Mouse (Mus musculus): Measurements from ENCODE around the gene Cyb5r1. TPM values are rescaled to one million over a fixed set of nuclear protein-coding genes. Genes with fewer than 3 reads are reported as not detected.

The Cyb5r1 gene
- total RNA-seq, 1 experiment from 2014 or later, result 23.4 TPM

DNA sequence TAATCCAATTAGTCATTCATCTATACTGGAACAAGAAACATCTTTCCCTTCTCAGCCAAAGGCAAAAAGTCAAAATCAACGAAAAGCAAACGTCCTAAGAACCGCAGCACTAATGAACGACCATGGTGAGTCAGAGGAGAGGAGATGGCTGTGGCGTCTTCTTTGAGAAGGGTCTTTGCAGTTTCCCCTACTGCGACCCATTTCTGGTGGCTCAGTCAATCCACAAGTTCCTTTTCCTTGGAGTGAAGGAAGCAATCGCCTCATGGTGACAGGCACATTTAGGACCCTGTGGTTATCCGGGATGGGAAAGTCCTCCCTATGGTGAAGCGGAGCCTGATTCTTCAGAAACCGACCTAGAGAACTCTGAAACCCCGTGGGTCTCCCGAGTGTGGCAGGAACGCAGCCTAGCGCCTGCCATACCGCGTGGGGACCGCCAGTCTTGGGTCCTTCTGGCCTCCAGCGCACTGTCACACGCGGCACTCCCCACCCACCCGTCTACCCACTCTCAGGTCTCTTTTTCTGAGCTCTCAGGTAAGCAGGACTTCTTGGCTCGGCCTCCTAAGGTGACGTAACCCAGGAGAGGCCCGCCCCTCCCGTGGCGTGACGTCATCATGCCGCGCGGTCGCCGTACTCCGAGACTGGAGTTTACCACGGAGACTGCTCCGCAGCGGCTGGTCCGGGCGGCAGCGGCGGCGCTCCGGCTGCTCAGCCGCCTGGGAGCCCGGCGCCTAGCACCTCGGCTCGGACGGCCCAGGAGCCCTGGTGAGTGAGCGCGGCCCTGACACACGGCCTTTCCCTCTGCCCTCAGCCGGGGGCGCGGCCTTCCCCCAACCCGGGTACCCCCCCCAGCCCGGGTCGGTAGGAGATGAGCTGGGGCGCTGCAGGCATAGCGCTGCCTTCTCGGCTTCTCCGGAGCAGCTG, 49.8 kb downstream of the Cyb5r1 start, which contains the start of gene Klhl12:
Klhl12 (plus strand) TSS at position 628 of the 921 bp plus-strand sequence.
- peak; percentile 76 for ATAC-seq (replicated peaks; ENCODE audit: low read depth, poor library complexity, severe bottlenecking)

DNA sequence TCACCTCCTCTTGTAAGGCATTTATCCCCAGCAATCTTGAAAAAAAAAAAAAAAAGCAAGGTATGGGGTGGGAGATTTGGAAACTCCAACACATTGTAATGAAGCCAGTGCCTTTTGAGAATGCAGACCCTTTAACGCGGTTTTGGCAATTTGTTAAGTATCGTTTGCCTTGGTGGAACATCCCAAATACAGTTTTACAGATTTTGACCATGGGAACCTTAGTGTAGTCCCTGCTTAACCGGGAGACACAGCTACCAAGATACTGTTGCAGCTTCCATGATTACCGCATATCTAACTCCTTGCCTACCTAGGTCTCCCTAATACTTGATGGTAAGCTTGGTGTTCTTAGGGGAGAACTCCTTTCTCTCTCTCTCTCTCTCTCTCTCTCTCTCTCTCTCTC, 50.7 kb downstream of the Cyb5r1 start:
- ATAC-seq (replicated peaks; ENCODE audit: low read depth, poor library complexity, severe bottlenecking), result no peak

DNA sequence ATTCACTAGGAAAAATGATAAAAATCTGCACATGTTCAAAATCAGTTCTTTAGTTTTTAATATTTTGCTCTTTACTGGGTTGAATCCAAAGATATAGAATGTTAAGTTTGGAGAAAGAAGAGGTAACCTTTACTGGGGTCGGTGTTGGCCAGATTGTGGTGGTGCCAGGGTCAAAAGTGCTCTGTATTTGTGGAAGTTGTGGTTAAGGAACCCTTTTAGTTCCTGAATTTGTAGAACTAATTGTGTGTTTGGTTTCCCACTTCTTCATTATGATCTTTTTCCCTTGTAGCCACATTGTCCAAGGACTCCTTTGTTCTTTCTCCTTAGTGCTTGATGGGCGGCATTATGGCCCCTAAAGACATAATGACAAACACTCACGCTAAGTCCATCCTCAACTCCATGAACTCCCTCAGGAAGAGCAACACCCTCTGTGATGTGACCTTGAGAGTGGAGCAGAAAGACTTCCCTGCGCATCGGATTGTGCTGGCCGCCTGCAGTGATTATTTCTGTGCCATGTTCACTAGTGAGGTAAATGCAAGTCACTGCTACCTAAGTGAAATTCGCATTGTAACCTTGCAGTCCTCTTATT, 52.9 kb downstream of the Cyb5r1 start:
- 0 out of 2 replicates have a peak, but pooled peaks have one; percentile 18 for ATAC-seq (replicated peaks; ENCODE audit: low read depth, poor library complexity, severe bottlenecking)

DNA sequence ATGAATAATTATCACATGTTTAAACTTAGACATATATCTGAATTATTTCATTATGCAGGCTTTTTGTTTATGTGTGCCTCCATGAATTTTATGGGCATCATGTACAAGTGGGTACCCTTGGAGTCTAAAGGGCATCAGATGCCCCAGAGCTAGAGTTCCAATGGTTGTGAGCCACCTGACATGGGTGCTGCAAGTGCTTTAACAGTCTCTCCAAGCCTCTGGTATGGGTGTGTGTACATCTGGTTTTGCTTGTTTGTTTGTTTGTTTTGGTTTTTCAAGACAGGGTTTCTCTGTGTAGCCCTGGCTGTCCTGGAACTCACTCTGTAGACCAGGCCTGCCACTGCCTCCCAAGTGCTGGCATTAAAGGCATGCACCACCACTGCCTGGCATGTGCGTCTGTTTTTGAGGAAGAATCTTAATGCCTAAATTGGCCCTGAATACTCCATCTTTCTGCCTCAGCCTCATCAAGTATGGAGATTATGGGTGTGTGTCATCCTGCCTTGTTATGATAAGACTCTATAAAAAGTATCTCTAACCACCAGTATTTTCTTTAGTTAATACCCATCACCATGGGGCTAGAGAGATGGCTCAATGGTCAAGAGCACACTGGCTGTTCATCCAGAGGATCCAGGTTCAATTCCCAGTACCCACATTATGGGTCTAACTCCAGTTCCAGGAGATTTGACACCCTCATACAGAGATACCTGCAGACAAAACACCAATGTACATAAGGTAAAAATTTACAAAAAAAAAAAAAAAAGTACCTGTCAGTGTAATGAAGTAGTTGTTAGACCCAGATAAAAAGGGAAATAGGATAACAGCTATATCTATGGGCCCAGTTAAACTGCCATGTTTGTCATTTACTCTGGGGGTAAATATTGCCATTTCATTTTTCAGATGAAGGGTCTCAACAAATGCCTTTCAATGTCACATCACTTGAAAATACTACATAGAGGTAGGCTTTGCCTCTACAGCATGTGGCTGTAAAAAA, 55.2 kb downstream of the Cyb5r1 start:
- ATAC-seq (replicated peaks; ENCODE audit: low read depth, poor library complexity, severe bottlenecking), result no peak; the same call in 1 of the 2 replicates

Other genes with a start within 250 kb of the Cyb5r1 start
- gene Chil1, start 223.4 kb upstream of the Cyb5r1 start, total RNA-seq (2017), result 3.1 and 8.3 TPM in 2 replicates
- gene Mybph, start 212.1 kb upstream of the Cyb5r1 start, total RNA-seq (2017), result not detected in 2 replicates
- not detected in 2 replicates for gene Adora1, start 170.1 kb upstream of the Cyb5r1 start, total RNA-seq (2017)
- not detected in 2 replicates for gene Myog, start 115.6 kb upstream of the Cyb5r1 start, total RNA-seq (2017)
- 5.1 and 5.3 TPM in 2 replicates for gene Ppfia4, start 72.6 kb upstream of the Cyb5r1 start, total RNA-seq (2017)
- 44.0 and 51.2 TPM in 2 replicates for gene Tmem183a, start 43.6 kb upstream of the Cyb5r1 start, total RNA-seq (2017)
- gene 4933406M09Rik, start 19.6 kb upstream of the Cyb5r1 start, total RNA-seq (2017), result not detected in 2 replicates
- 29.5 and 36.4 TPM in 2 replicates for gene Adipor1, start 9.8 kb downstream of the Cyb5r1 start, total RNA-seq (2017)
- gene Klhl12, start 50.0 kb downstream of the Cyb5r1 start, total RNA-seq (2017), result 21.8 and 28.1 TPM in 2 replicates
- 15.2 and 18.3 TPM in 2 replicates for gene Rabif, start 89.1 kb downstream of the Cyb5r1 start, total RNA-seq (2017)
- gene Mgat4e, start 144.1 kb downstream of the Cyb5r1 start, total RNA-seq (2017), result not detected in 2 replicates
- gene Kdm5b, start 154.6 kb downstream of the Cyb5r1 start, total RNA-seq (2017), result 32.7 and 35.6 TPM in 2 replicates
- gene Syt2, start 241.1 kb downstream of the Cyb5r1 start, total RNA-seq (2017), result 0.05 TPM in 1 of 2 replicates, not detected in the other

All from common myeloid progenitor, adult 5-6 weeks (primary cell).